Mouse (Mus musculus): Measurements from ENCODE around the gene Tm4sf5. TPM values are rescaled to one million over a fixed set of nuclear protein-coding genes. Genes with fewer than 3 reads are reported as not detected.

The Tm4sf5 gene
- total and polyA plus RNA-seq, 2 experiments from 2014 or later = 0.34 to 7.6 TPM

DNA sequence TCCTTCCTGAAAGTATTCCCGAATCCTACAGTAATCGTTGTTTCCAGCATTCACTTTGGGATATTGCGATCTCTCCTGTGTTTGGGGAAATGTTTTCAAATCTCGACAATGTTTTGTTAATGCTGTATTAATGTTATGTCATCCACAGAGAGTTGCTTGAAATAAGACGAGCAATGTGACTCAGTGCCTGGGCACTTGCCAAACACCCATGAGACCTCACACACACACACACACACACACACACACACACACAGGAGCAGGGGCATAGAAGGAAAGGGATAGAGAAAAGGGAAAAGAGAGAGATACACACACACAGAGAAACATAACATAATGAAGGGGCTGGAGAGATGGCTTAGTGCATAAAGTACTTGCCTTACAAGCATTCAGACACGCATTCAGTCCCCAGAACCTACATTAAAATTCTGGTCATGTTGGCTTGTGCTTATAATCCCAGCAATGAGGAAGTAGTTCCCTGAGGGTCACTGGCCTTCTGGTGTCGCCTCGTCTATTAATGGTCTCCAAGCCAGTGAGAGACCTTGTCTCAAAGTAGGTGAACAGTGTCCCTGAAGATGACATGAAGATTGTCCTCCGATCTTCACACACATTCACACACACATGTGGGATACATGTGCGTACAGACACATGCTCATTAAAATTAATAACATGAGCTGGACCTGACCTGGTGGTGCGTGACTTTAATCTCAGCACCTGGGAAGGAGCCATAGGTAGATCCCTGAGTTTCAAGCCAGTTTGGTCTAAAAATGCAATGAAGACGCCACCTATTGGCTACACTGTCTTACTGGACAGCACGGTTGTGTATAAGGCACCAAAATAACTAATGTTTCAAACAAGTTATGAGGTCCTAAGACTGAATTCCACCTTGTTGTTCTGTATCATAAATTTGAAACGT lies 5.2 kb upstream of the Tm4sf5 start:
- no peak for DNase-seq (ENCODE audit: low spot score)
- Histone ChIP-seq H3K4me1 (ENCODE audit: control insufficient read depth, insufficient read depth) (no peaks in the 10 kb centered on the region), H3K27ac (ENCODE audit: low read depth) (no peak overlapping the region), H3K4me3 (ENCODE audit: low read depth, low read length) (no peak overlapping the region), H3K9me3 (replicated peaks; ENCODE audit: control insufficient read depth, low read length) (no peaks in the 10 kb centered on the region), H3K36me3 (replicated peaks; ENCODE audit: control insufficient read depth, insufficient read depth, low read length) (no peaks in the 10 kb centered on the region), H3K9ac (replicated peaks; ENCODE audit: low read depth, low read length) (no peak overlapping the region), H3K4me2 (ENCODE audit: low read depth, low read length) (no peak overlapping the region), H3K27me3 (ENCODE audit: control insufficient read depth, insufficient read depth, low read length) (no peaks in the 10 kb centered on the region)
- ATAC-seq (ENCODE audit: insufficient read depth, low read depth) = no peak
- TF ChIP-seq EP300 (IDR thresholded peaks at IDR 0.05; ENCODE audit: low read depth) (no peak), CTCF (IDR thresholded peaks at IDR 0.05; ENCODE audit: low read depth) (peak; percentile 34; the same call in 1 of the 2 replicates)
- WGBS = 59% methylated on average over 14 of the region's 14 CpGs

DNA sequence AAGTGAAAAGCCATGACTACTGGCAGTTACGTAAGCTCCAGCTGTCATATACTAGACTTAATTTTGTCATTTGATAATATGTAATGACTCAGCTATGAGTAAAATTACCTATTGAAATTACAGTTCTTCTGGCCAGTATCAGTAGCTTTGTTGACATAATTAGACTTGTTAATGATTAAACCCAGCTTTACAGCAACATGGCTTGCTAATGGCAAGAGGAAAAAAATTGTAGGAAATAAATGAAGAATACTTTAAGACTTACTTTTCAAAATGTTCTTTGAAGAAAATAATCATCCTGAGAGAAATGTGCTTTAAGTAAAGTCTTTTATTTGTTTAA lies 4.6 kb upstream of the Tm4sf5 start:
- Histone ChIP-seq H3K27me3 (ENCODE audit: control insufficient read depth, insufficient read depth, low read length) (no peaks in the 10 kb centered on the region), H3K36me3 (replicated peaks; ENCODE audit: control insufficient read depth, insufficient read depth, low read length) (no peaks in the 10 kb centered on the region), H3K4me2 (ENCODE audit: low read depth, low read length) (no peak overlapping the region), H3K9me3 (replicated peaks; ENCODE audit: control insufficient read depth, low read length) (no peaks in the 10 kb centered on the region), H3K4me1 (ENCODE audit: control insufficient read depth, insufficient read depth) (no peaks in the 10 kb centered on the region), H3K27ac (ENCODE audit: low read depth) (no peak overlapping the region), H3K4me3 (ENCODE audit: low read depth, low read length) (no peak overlapping the region), H3K9ac (replicated peaks; ENCODE audit: low read depth, low read length) (no peak overlapping the region)
- DNase-seq (ENCODE audit: low spot score) (no peak), ATAC-seq (ENCODE audit: insufficient read depth, low read depth) (no peak)
- TF ChIP-seq CTCF (IDR thresholded peaks at IDR 0.05; ENCODE audit: low read depth) (no peak), EP300 (IDR thresholded peaks at IDR 0.05; ENCODE audit: low read depth) (no peak)
- 82% methylated on average over 1 of the region's 1 CpGs for WGBS

- ATAC-seq (ENCODE audit: insufficient read depth, low read depth) (no peak), DNase-seq (ENCODE audit: low spot score) (no peak)
- 55% methylated on average over 3 of the region's 3 CpGs for WGBS
- H3K27me3 ChIP-seq (ENCODE audit: control insufficient read depth, insufficient read depth, low read length) = no peaks in the 10 kb centered on the region
- no peak overlapping the region for H3K4me3 ChIP-seq (ENCODE audit: low read depth, low read length)
- no peak for TF ChIP-seq CTCF (IDR thresholded peaks at IDR 0.05; ENCODE audit: low read depth)
- no peak for TF ChIP-seq EP300 (IDR thresholded peaks at IDR 0.05; ENCODE audit: low read depth)
- H3K4me2 ChIP-seq (ENCODE audit: low read depth, low read length) = no peak overlapping the region
- no peaks in the 10 kb centered on the region for H3K4me1 ChIP-seq (ENCODE audit: control insufficient read depth, insufficient read depth)
- H3K9me3 ChIP-seq (replicated peaks; ENCODE audit: control insufficient read depth, low read length) = no peaks in the 10 kb centered on the region
- no peak overlapping the region for H3K9ac ChIP-seq (replicated peaks; ENCODE audit: low read depth, low read length)
- no peaks in the 10 kb centered on the region for H3K36me3 ChIP-seq (replicated peaks; ENCODE audit: control insufficient read depth, insufficient read depth, low read length)
- no peak overlapping the region for H3K27ac ChIP-seq (ENCODE audit: low read depth)
Observed at GRCm38 (mm10) chr11:70502018-70502417, 3.0 kb upstream of the Tm4sf5 start.

- Histone ChIP-seq H3K4me2 (ENCODE audit: low read depth, low read length) (no peak overlapping the region), H3K36me3 (replicated peaks; ENCODE audit: control insufficient read depth, insufficient read depth, low read length) (no peaks in the 10 kb centered on the region), H3K9ac (replicated peaks; ENCODE audit: low read depth, low read length) (no peak overlapping the region), H3K27me3 (ENCODE audit: control insufficient read depth, insufficient read depth, low read length) (peaks cover 10% of the 10 kb centered on the region; the same call in 1 of the 2 replicates), H3K9me3 (replicated peaks; ENCODE audit: control insufficient read depth, low read length) (no peaks in the 10 kb centered on the region), H3K4me1 (ENCODE audit: control insufficient read depth, insufficient read depth) (no peaks in the 10 kb centered on the region), H3K4me3 (ENCODE audit: low read depth, low read length) (no peak overlapping the region), H3K27ac (ENCODE audit: low read depth) (no peak overlapping the region)
- no peak; the same call in 1 of the 2 replicates for ATAC-seq (ENCODE audit: insufficient read depth, low read depth)
- DNase-seq (ENCODE audit: low spot score) = peak; percentile 55
- WGBS = 19% methylated on average over 4 of the region's 4 CpGs
- no peak for TF ChIP-seq EP300 (IDR thresholded peaks at IDR 0.05; ENCODE audit: low read depth)
- TF ChIP-seq CTCF (IDR thresholded peaks at IDR 0.05; ENCODE audit: low read depth) = peak; percentile 75
Observed at GRCm38 (mm10) chr11:70506385-70506784, 1.3 kb downstream of the Tm4sf5 start.

GRCm38 (mm10) chr11:70506962-70507515 lies 2.0 kb downstream of the Tm4sf5 start:
- TF ChIP-seq EP300 (IDR thresholded peaks at IDR 0.05; ENCODE audit: low read depth) (no peak), CTCF (IDR thresholded peaks at IDR 0.05; ENCODE audit: low read depth) (no peak)
- no peak overlapping the region for H3K9ac ChIP-seq (replicated peaks; ENCODE audit: low read depth, low read length)
- no peak overlapping the region for H3K4me2 ChIP-seq (ENCODE audit: low read depth, low read length)
- H3K27ac ChIP-seq (ENCODE audit: low read depth) = no peak overlapping the region
- H3K9me3 ChIP-seq (replicated peaks; ENCODE audit: control insufficient read depth, low read length) = no peaks in the 10 kb centered on the region
- ATAC-seq (ENCODE audit: insufficient read depth, low read depth) = no peak
- DNase-seq (ENCODE audit: low spot score) = no peak
- peaks cover 10% of the 10 kb centered on the region; the same call in 1 of the 2 replicates for H3K27me3 ChIP-seq (ENCODE audit: control insufficient read depth, insufficient read depth, low read length)
- H3K4me3 ChIP-seq (ENCODE audit: low read depth, low read length) = no peak overlapping the region
- 65% methylated on average over 7 of the region's 7 CpGs for WGBS
- no peaks in the 10 kb centered on the region for H3K36me3 ChIP-seq (replicated peaks; ENCODE audit: control insufficient read depth, insufficient read depth, low read length)
- H3K4me1 ChIP-seq (ENCODE audit: control insufficient read depth, insufficient read depth) = no peaks in the 10 kb centered on the region
